Mouse (Mus musculus) c-Kit-positive CD71-negative TER-119-negative erythroid progenitor cells, embryonic 14.5 days (primary cell): ENCODE measurements at regions not wholly inside any gene's neighbourhood (a gene's known extent, or its start where the extent isn't known, plus 50 kb on each side); places are given as distances from the start of the nearest gene placed in this dataset.
A peak's percentile ranks its signal among the peaks of the same experiment; 100 is the strongest.
"Not testable (repeated sequence)": the region's sequence is repeated elsewhere in the genome, so short reads cannot be mapped to it uniquely, and the experiment has no call there.

Experiments used
- DNase-seq: peaks from one replicate; pipeline ENCODE4 v3.0.0-alpha.2; 2013; ENCODE audit warnings: low read depth

GRCm38 (mm10) chrX:76077781-76078180 is 186.3 kb upstream of the Cldn34b3 start:
- DNase-seq = no peak

GRCm38 (mm10) chrX:76082670-76083069 is 181.4 kb upstream of the Cldn34b3 start:
- DNase-seq = no peak

- DNase-seq = no peak
These were observed 153.2 kb upstream of the Cldn34b3 start for GRCm38 (mm10) chrX:76110763-76111474.

- no peak for DNase-seq
These were observed 148.0 kb upstream of the Cldn34b3 start for GRCm38 (mm10) chrX:76116086-76116485.

- no peak for DNase-seq
These were observed 147.5 kb upstream of the Cldn34b3 start for GRCm38 (mm10) chrX:76116562-76116961.

- no peak for DNase-seq
These were observed 143.2 kb upstream of the Cldn34b3 start for GRCm38 (mm10) chrX:76120936-76121335.

GRCm38 (mm10) chrX:76123355-76123754 is 140.7 kb upstream of the Cldn34b3 start:
- no peak for DNase-seq

GRCm38 (mm10) chrX:76137729-76138128 is 126.4 kb upstream of the Cldn34b3 start:
- no peak for DNase-seq

GRCm38 (mm10) chrX:76141022-76141421 is 123.1 kb upstream of the Cldn34b3 start:
- DNase-seq = no peak

GRCm38 (mm10) chrX:76174806-76175205 is 89.3 kb upstream of the Cldn34b3 start:
- DNase-seq = not testable (repeated sequence)

GRCm38 (mm10) chrX:76181446-76182148 is 82.5 kb upstream of the Cldn34b3 start:
- DNase-seq = no peak

GRCm38 (mm10) chrX:76200607-76201006 is 63.5 kb upstream of the Cldn34b3 start:
- DNase-seq = no peak

GRCm38 (mm10) chrX:76201366-76201765 is 62.7 kb upstream of the Cldn34b3 start:
- DNase-seq = peak; percentile 6
